Comparison of ENCODE assay signal across 31 mouse cellular contexts in the genomic region with DNA sequence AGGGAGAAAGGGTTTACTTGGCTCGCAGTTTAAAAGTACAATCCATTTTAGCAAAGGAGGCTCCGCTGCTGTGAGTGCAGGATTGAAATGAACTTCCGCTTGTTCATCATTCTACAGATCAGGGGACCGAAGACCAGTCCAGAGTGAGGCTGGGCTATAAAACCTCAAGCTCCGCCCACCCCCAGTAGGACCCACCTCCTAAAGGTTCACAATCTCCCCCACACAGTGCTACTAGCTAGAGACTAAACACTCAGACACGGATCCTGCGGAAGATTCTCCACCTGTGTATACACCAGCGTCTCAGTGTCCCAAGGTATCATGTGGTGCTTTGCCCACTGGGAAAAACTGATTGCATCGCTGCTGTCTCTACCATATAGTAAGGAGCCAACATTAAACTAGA. TPM values are rescaled to one million over a fixed set of nuclear protein-coding genes. Genes with fewer than 3 reads are reported as not detected.
DNase-seq lines count a peak whose midpoint lies in the region; ATAC-seq and TF ChIP-seq lines count a peak whose summit lies in the region.
"Had no signal": no experiment of that assay in that cellular context is flagged by ENCODE, and none has a peak within 500 bp of the region (broad histone marks: within the 10 kb centered on the region; RNA-seq: fewer than 3 reads in every experiment).

No protein-coding gene starts in this region.

- H3K27me3 ChIP-seq in hindbrain, embryonic 15.5 days, result no peaks in the 10 kb centered on the region
- no peaks in the 10 kb centered on the region for H3K27me3 ChIP-seq in hindbrain, embryonic 11.5 days (ENCODE audit: control insufficient read depth, insufficient read depth, low read length)
- H3K27me3 ChIP-seq in liver, embryonic 11.5 days (replicated peaks; ENCODE audit: control insufficient read depth, insufficient read depth, low read length), result no peaks in the 10 kb centered on the region
- H3K27me3 ChIP-seq in liver, postnatal 0 days (ENCODE audit: insufficient read depth, low read length), result no peaks in the 10 kb centered on the region
- H3K27me3 ChIP-seq: CH12.LX; forebrain, embryonic 13.5 days; heart, embryonic 13.5 days; hindbrain, embryonic 12.5 days; Patski had no signal

- peak; percentile 54; the same call in 1 of the 2 replicates for ATAC-seq in hindbrain, embryonic 15.5 days (ENCODE audit: low FRiP score, low read depth)
- ATAC-seq in hindbrain, embryonic 11.5 days (ENCODE audit: low FRiP score), result no peak
- ATAC-seq in liver, embryonic 11.5 days (replicated peaks; ENCODE audit: low FRiP score), result peak; percentile 29; the same call in 1 of the 2 replicates
- ATAC-seq in liver, postnatal 0 days, result no peak
- ATAC-seq: activated CD4-positive, CD25-positive, alpha-beta regulatory T cell, adult 4 months; forebrain, embryonic 13.5 days; forebrain, embryonic 16.5 days; hindbrain, embryonic 16.5 days; intestine, postnatal 0 days; Patski had no signal

- in situ Hi-C loops in ES-E14 (cut with MboI; ENCODE audit: low sequenced_read_pairs in 2 of 2, unreplicated experiment in 2 of 2), result no loop called here

- no peak for TF ChIP-seq POLR2A in bone marrow macrophage, adult 2 months (IDR thresholded peaks at IDR 0.05; ENCODE audit: borderline replicate concordance, low read depth, low read length)

- H3K4me2 ChIP-seq in hindbrain, embryonic 15.5 days, result no peak overlapping the region
- H3K4me2 ChIP-seq in hindbrain, embryonic 11.5 days (replicated peaks; ENCODE audit: low read depth, low read length), result no peak overlapping the region
- H3K4me2 ChIP-seq in liver, embryonic 11.5 days, result no peak overlapping the region
- H3K4me2 ChIP-seq in liver, postnatal 0 days (ENCODE audit: low read depth, low read length), result no peak overlapping the region
- H3K4me2 ChIP-seq: forebrain, embryonic 13.5 days; heart, embryonic 13.5 days; hindbrain, embryonic 12.5 days had no signal

- no peaks in the 10 kb centered on the region for H3K36me3 ChIP-seq in hindbrain, embryonic 15.5 days
- no peaks in the 10 kb centered on the region for H3K36me3 ChIP-seq in hindbrain, embryonic 11.5 days (ENCODE audit: control insufficient read depth, insufficient read depth, low read length)
- H3K36me3 ChIP-seq in liver, embryonic 11.5 days (ENCODE audit: control insufficient read depth, insufficient read depth, low read length), result no peaks in the 10 kb centered on the region
- no peaks in the 10 kb centered on the region for H3K36me3 ChIP-seq in liver, postnatal 0 days (replicated peaks; ENCODE audit: insufficient read depth, low read length)
- H3K36me3 ChIP-seq in ES-E14 (ENCODE audit: control insufficient read depth, insufficient read depth, low read length, poor library complexity, severe bottlenecking), result no peaks in the 10 kb centered on the region
- H3K36me3 ChIP-seq: forebrain, embryonic 10.5 days; G1E; heart, embryonic 10.5 days; heart, embryonic 13.5 days; hindbrain, embryonic 12.5 days had no signal

- H3K4me3 ChIP-seq in hindbrain, embryonic 15.5 days, result no peak overlapping the region
- no peak overlapping the region for H3K4me3 ChIP-seq in hindbrain, embryonic 11.5 days (ENCODE audit: low read depth, low read length)
- H3K4me3 ChIP-seq in liver, embryonic 11.5 days (ENCODE audit: low read depth, low read length), result no peak overlapping the region
- no peak overlapping the region for H3K4me3 ChIP-seq in liver, postnatal 0 days (ENCODE audit: low read depth, low read length)
- peak overlapping the region; percentile 12 to 41; a peak in 2 of 4 replicates for H3K4me3 ChIP-seq in ES-E14 (ENCODE audit: insufficient read depth in 1 of 2, low read depth in 1 of 2, low read length in 2 of 2, poor library complexity in 1 of 2, severe bottlenecking in 1 of 2)
- no peak overlapping the region for H3K4me3 ChIP-seq in bone marrow macrophage, adult 2 months (ENCODE audit: insufficient read depth, low read length)
- H3K4me3 ChIP-seq: forebrain, embryonic 10.5 days; forebrain, embryonic 13.5 days; heart, adult 2 months; heart, embryonic 10.5 days; heart, embryonic 13.5 days; hindbrain, embryonic 12.5 days had no signal

- no peak overlapping the region for H3K27ac ChIP-seq in hindbrain, embryonic 15.5 days (replicated peaks)
- H3K27ac ChIP-seq in hindbrain, embryonic 11.5 days (ENCODE audit: low read depth, low read length), result no peak overlapping the region
- H3K27ac ChIP-seq in liver, embryonic 11.5 days (ENCODE audit: low read depth, low read length), result no peak overlapping the region
- H3K27ac ChIP-seq in liver, postnatal 0 days (ENCODE audit: low read depth), result no peak overlapping the region
- H3K27ac ChIP-seq in ES-E14 (ENCODE audit: insufficient read depth, low read depth, low read length, poor library complexity, severe bottlenecking), result no peak overlapping the region
- H3K27ac ChIP-seq in bone marrow macrophage, adult 2 months (ENCODE audit: insufficient read depth, low read depth, low read length), result peak overlapping the region; percentile 97
- H3K27ac ChIP-seq: forebrain, embryonic 10.5 days; forebrain, embryonic 13.5 days; heart, adult 2 months; heart, embryonic 10.5 days; heart, embryonic 13.5 days; hindbrain, embryonic 12.5 days had no signal

- H3K9ac ChIP-seq in hindbrain, embryonic 15.5 days, result no peak overlapping the region
- no peak overlapping the region for H3K9ac ChIP-seq in hindbrain, embryonic 11.5 days (ENCODE audit: low read depth, low read length)
- H3K9ac ChIP-seq in liver, embryonic 11.5 days (ENCODE audit: low read depth, low read length), result no peak overlapping the region
- H3K9ac ChIP-seq in liver, postnatal 0 days (replicated peaks), result no peak overlapping the region
- H3K9ac ChIP-seq in ES-E14 (ENCODE audit: insufficient read depth, low read depth, low read length, poor library complexity, severe bottlenecking), result no peak overlapping the region
- H3K9ac ChIP-seq: forebrain, embryonic 13.5 days; heart, embryonic 13.5 days; hindbrain, embryonic 12.5 days had no signal

- no peaks in the 10 kb centered on the region for H3K4me1 ChIP-seq in hindbrain, embryonic 15.5 days (replicated peaks)
- H3K4me1 ChIP-seq in hindbrain, embryonic 11.5 days (replicated peaks; ENCODE audit: control insufficient read depth, insufficient read depth, low read length), result no peaks in the 10 kb centered on the region
- H3K4me1 ChIP-seq in liver, embryonic 11.5 days (replicated peaks; ENCODE audit: control insufficient read depth, insufficient read depth, low read length), result no peaks in the 10 kb centered on the region
- peaks cover 11% of the 10 kb centered on the region for H3K4me1 ChIP-seq in liver, postnatal 0 days (ENCODE audit: insufficient read depth)
- peaks cover 6 to 32% of the 10 kb centered on the region in 2 experiments; a peak in 3 of 4 replicates for H3K4me1 ChIP-seq in ES-E14 (ENCODE audit: control insufficient read depth in 2 of 2, insufficient read depth in 2 of 2, low read length in 2 of 2, poor library complexity in 1 of 2)
- H3K4me1 ChIP-seq in bone marrow macrophage, adult 2 months (ENCODE audit: control insufficient read depth, insufficient read depth, low read length), result peaks cover 72% of the 10 kb centered on the region
- H3K4me1 ChIP-seq: forebrain, embryonic 10.5 days; forebrain, embryonic 13.5 days; heart, embryonic 10.5 days; hindbrain, embryonic 12.5 days had no signal

- no peak for DNase-seq in hindbrain, embryonic 11.5 days (ENCODE audit: low spot score)
- DNase-seq in liver, embryonic 11.5 days (ENCODE audit: low spot score), result no peak
- DNase-seq in liver, postnatal 0 days, result no peak
- no peak for DNase-seq in ES-E14 (ENCODE audit: low read depth, low spot score)
- DNase-seq in B cell, adult 2 months, result no peak
- no peak for DNase-seq in cerebellum, adult 9-10 months
- DNase-seq: adrenal gland, adult 8-10 months; adrenal gland, postnatal 36 days; cerebellum, adult 11 months; cerebellum, adult 2 months; cerebellum, postnatal 10 days; cerebellum, postnatal 36 days; gastrocnemius, postnatal 10 days; gastrocnemius, postnatal 36 days; heart, adult 2 months; heart, postnatal 14 days; heart, postnatal 4 days had no signal

- no peak for TF ChIP-seq CTCF in liver, postnatal 0 days (IDR thresholded peaks at IDR 0.05; ENCODE audit: low read depth)
- no peak for TF ChIP-seq CTCF in bone marrow macrophage, adult 2 months (IDR thresholded peaks at IDR 0.05; ENCODE audit: low read depth, low read length)

- WGBS in hindbrain, embryonic 15.5 days, result 92% methylated on average over 9 of the region's 9 CpGs
- WGBS in hindbrain, embryonic 11.5 days, result 91% methylated on average over 9 of the region's 9 CpGs
- 78% methylated on average over 9 of the region's 9 CpGs for WGBS in liver, embryonic 11.5 days
- 74% methylated on average over 9 of the region's 9 CpGs for WGBS in liver, postnatal 0 days (ENCODE audit: insufficient replicate concordance)

- H3K9me3 ChIP-seq in hindbrain, embryonic 15.5 days, result no peaks in the 10 kb centered on the region
- no peaks in the 10 kb centered on the region for H3K9me3 ChIP-seq in hindbrain, embryonic 11.5 days (ENCODE audit: control insufficient read depth, low read length)
- H3K9me3 ChIP-seq in liver, embryonic 11.5 days (ENCODE audit: control insufficient read depth, low read length), result no peaks in the 10 kb centered on the region
- H3K9me3 ChIP-seq in liver, postnatal 0 days (ENCODE audit: low read length), result no peaks in the 10 kb centered on the region
- H3K9me3 ChIP-seq in ES-E14 (ENCODE audit: control insufficient read depth, insufficient read depth, low read depth, low read length), result no peaks in the 10 kb centered on the region
- H3K9me3 ChIP-seq: forebrain, embryonic 10.5 days; forebrain, embryonic 13.5 days; G1E; heart, embryonic 10.5 days; heart, embryonic 13.5 days; hindbrain, embryonic 12.5 days had no signal

- TF ChIP-seq EP300 in liver, postnatal 0 days (IDR thresholded peaks at IDR 0.05; ENCODE audit: low read depth), result no peak

RNA-seq across cellular contexts. Expression of a gene that starts 40.8 kb away (rescaled TPM):
- polyA plus RNA-seq in hindbrain, embryonic 15.5 days (2015; fragmentation: Nextera tagmentation; extraction: Ambion mirVana), result 65.2 and 72.8 TPM in 2 replicates
- polyA plus RNA-seq in hindbrain, embryonic 11.5 days (2014; fragmentation: Nextera tagmentation; extraction: Ambion mirVana), result 74.8 and 82.0 TPM in 2 replicates
- 16.3 and 17.1 TPM in 2 replicates for polyA plus RNA-seq in liver, embryonic 11.5 days (2014; fragmentation: Nextera tagmentation; extraction: Ambion mirVana)
- 6.5 and 7.2 TPM in 2 replicates for polyA plus RNA-seq in liver, postnatal 0 days (2015; fragmentation: Nextera tagmentation; extraction: Ambion mirVana)
- 16.4 and 22.8 TPM in 2 replicates for total RNA-seq in ES-E14 (2012; rRNA removed)
- 122 and 128 TPM in 2 replicates for polyA plus RNA-seq in bone marrow macrophage, adult 2 months (2012; ENCODE audit: insufficient read depth, insufficient read length, missing spikeins)

RNA-seq across cellular contexts. Expression of a gene that starts 50.7 kb away (rescaled TPM):
- 44.1 and 44.6 TPM in 2 replicates for polyA plus RNA-seq in hindbrain, embryonic 15.5 days (2015; fragmentation: Nextera tagmentation; extraction: Ambion mirVana)
- polyA plus RNA-seq in hindbrain, embryonic 11.5 days (2014; fragmentation: Nextera tagmentation; extraction: Ambion mirVana), result 48.9 and 56.8 TPM in 2 replicates
- 25.5 and 28.0 TPM in 2 replicates for polyA plus RNA-seq in liver, embryonic 11.5 days (2014; fragmentation: Nextera tagmentation; extraction: Ambion mirVana)
- 8.0 TPM in 2 replicates for polyA plus RNA-seq in liver, postnatal 0 days (2015; fragmentation: Nextera tagmentation; extraction: Ambion mirVana)
- 40.3 and 48.9 TPM in 2 replicates for total RNA-seq in ES-E14 (2012; rRNA removed)
- 58.9 and 64.0 TPM in 2 replicates for polyA plus RNA-seq in bone marrow macrophage, adult 2 months (2012; ENCODE audit: insufficient read depth, insufficient read length, missing spikeins)

Comparison
In these comparisons a context has a peak if more than half of its experiments do, and no peak if none do; other contexts are left out.
1. ATAC-seq: peak in hindbrain, embryonic 15.5 days (single experiment) and liver, embryonic 11.5 days (single experiment); none in hindbrain, embryonic 11.5 days (single experiment) and liver, postnatal 0 days (single experiment).
2. H3K4me3 ChIP-seq: peak in ES-E14 (2 of 2); none in hindbrain, embryonic 15.5 days (single experiment), hindbrain, embryonic 11.5 days (single experiment), liver, embryonic 11.5 days (single experiment), liver, postnatal 0 days (single experiment) and bone marrow macrophage, adult 2 months (single experiment).